Mouse (Mus musculus) liver, embryonic 11.5 days (tissue): Measurements from ENCODE around the gene Lrrc46. TPM values are rescaled to one million over a fixed set of nuclear protein-coding genes. Genes with fewer than 3 reads are reported as not detected.
A peak's percentile ranks its signal among the peaks of the same experiment; 100 is the strongest.

Experiments
- ATAC-seq: fragments of 200-750 bp; cut with Nextera tagmentation; replicated peaks from 2 replicates; pipeline ENCODE4 v1.8.0; 2017; ENCODE audit warnings: moderate number of reproducible peaks, mild to moderate bottlenecking, moderate TSS enrichment, moderate library complexity; ENCODE audit not compliant: low FRiP score
- DNase-seq: peaks from one replicate; pipeline ENCODE4 v3.0.0-alpha.2; 2017; ENCODE audit warnings: low spot score
- H3K27ac ChIP-seq: fragments of 300-500 bp; sonication (generic); 2 replicates; pipeline ENCODE4 v1.5.1; 2014; ENCODE audit warnings: mild to moderate bottlenecking, low read depth, low read length, control low read depth
- H3K27me3 ChIP-seq: fragments of 300-500 bp; sonication (generic); replicated peaks from 2 replicates; pipeline ENCODE4 v1.6.1; 2014; ENCODE audit warnings: low read length, mixed read lengths; ENCODE audit not compliant: control insufficient read depth, insufficient read depth
- H3K36me3 ChIP-seq: fragments of 300-500 bp; sonication (generic); 2 replicates; pipeline ENCODE4 v1.6.1; 2014; ENCODE audit warnings: mild to moderate bottlenecking, low read length, moderate library complexity, mixed read lengths; ENCODE audit not compliant: control insufficient read depth, insufficient read depth
- H3K4me1 ChIP-seq: fragments of 300-500 bp; sonication (generic); replicated peaks from 2 replicates; pipeline ENCODE4 v1.6.1; 2014; ENCODE audit warnings: low read length, mixed read lengths; ENCODE audit not compliant: control insufficient read depth, insufficient read depth
- H3K4me2 ChIP-seq: fragments of 300-500 bp; sonication (generic); 2 replicates; pipeline ENCODE4 v1.6.1; 2014; ENCODE audit warnings: mild to moderate bottlenecking, control low read depth, moderate library complexity
- H3K4me3 ChIP-seq: fragments of 300-500 bp; sonication (generic); 2 replicates; pipeline ENCODE4 v1.5.1; 2014; ENCODE audit warnings: low read depth, low read length, control low read depth
- H3K9ac ChIP-seq: fragments of 300-500 bp; sonication (generic); 2 replicates; pipeline ENCODE4 v1.6.1; 2014; ENCODE audit warnings: low read depth, low read length, control low read depth
- H3K9me3 ChIP-seq: fragments of 300-500 bp; sonication (generic); 2 replicates; pipeline ENCODE4 v1.6.1; 2016; ENCODE audit warnings: low read length, inconsistent platforms, mixed read lengths; ENCODE audit not compliant: control insufficient read depth
- WGBS: fragments of 180-500 bp; shearing (Covaris S2); extraction: QIAGEN DNeasy Blood & Tissue Kit; methylation state at CpG from one replicate; pipeline ENCODE4 v1.1.7; 2014; 5-methylcytosine and 5-hydroxymethylcytosine counted together
- polyA plus RNA-seq: library from polyadenylated mRNA; unstranded; fragments of >200 nt; fragmentation: Nextera tagmentation; extraction: Ambion mirVana; gene quantifications from 2 replicates; pipeline ENCODE4 v1.2.1, GENCODE M21; 2014

Lrrc46 gene
- polyA plus RNA-seq, 1 experiment from 2014 or later: 0.49 TPM

DNA sequence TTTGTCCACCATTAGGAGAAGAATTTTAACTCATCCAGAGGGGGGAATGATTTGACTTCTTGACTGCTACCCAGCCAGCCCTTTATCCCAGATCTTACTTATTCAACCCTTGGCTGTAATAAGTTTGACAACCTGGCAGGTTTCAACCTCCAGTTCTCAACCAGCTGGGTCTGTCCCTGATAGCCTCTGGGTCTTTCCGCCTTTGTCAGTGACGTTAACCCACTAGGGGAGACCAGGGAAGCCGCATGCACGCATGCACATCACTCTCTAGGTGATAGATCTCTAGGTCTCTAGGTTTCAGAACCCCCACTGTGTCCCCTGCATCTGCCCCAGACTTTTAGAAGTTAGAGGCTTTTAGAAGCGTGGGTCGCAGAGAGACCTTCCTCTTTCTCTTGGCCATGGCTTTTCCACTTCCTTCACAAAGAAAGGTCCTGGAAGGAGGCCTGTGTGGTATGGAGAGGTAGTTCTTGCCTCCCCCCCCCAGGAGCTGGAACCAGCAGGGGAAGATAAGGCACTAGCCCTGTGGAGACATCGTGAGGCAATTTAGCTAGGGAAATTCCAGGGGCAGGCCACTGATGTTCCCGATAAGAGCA, 31.9 kb downstream of the Lrrc46 start:
- H3K36me3 ChIP-seq: no peaks in the 10 kb centered on the region
- H3K9ac ChIP-seq: no peak overlapping the region
- ATAC-seq (no peak), DNase-seq (no peak)
- peaks cover 58% of the 10 kb centered on the region for H3K27me3 ChIP-seq
- WGBS: 22% methylated on average over 8 of the region's 8 CpGs
- no peak overlapping the region for H3K27ac ChIP-seq
- no peak overlapping the region for H3K4me3 ChIP-seq
- H3K4me2 ChIP-seq: no peak overlapping the region
- no peaks in the 10 kb centered on the region for H3K9me3 ChIP-seq
- peaks cover 5% of the 10 kb centered on the region for H3K4me1 ChIP-seq

DNA sequence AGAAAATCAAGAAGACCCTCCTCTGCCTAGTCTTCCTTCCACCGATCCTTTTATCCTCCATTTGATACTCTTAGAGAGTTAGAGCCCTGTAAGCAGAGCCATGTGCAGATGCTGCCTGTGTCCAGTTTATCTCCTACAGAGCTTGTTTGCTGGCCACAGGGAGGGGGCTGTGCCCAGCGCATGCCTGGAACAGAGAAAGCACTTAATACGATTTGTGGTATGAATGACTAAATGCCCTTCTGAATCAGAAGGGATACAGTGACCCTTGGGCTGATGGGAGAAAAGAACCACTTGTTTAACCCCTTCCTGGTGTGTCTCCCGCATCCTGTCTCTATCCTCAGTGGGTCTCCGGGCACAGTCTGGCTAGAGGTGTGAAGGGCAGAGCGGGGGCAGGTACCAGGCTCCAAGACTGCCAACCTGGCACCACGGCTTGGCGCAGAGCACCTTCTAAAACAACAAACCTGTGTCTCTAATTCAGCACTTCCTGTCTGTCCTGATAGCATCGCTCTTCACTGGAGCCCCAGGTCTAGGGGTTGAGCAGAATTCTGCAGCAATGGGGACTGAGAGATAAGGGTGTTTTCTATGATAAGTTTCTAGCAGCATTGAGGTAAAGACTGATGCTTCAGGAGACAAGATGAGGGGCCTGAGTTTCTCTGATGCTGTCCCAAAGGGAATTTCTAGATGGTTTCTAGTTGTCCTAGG, 34.0 kb downstream of the Lrrc46 start:
- no peak overlapping the region for H3K4me3 ChIP-seq
- no peak for ATAC-seq
- no peak overlapping the region for H3K4me2 ChIP-seq
- H3K27me3 ChIP-seq: peaks cover 46% of the 10 kb centered on the region
- WGBS: 52% methylated on average over 9 of the region's 9 CpGs
- H3K9me3 ChIP-seq: no peaks in the 10 kb centered on the region
- H3K9ac ChIP-seq: no peak overlapping the region
- H3K4me1 ChIP-seq: peaks cover 5% of the 10 kb centered on the region
- no peak for DNase-seq
- no peaks in the 10 kb centered on the region for H3K36me3 ChIP-seq
- no peak overlapping the region for H3K27ac ChIP-seq

- Histone ChIP-seq H3K4me2 (no peak overlapping the region), H3K36me3 (no peaks in the 10 kb centered on the region), H3K9me3 (no peaks in the 10 kb centered on the region), H3K4me3 (no peak overlapping the region), H3K9ac (no peak overlapping the region), H3K4me1 (peaks cover 2% of the 10 kb centered on the region; the same call in 1 of the 2 replicates), H3K27ac (no peak overlapping the region), H3K27me3 (peaks cover 45% of the 10 kb centered on the region)
- DNase-seq (no peak), ATAC-seq (no peak)
- WGBS: 37% methylated on average over 5 of the region's 5 CpGs
Measured at GRCm38 (mm10) chr11:97003170-97003569, 38.0 kb downstream of the Lrrc46 start.

DNA sequence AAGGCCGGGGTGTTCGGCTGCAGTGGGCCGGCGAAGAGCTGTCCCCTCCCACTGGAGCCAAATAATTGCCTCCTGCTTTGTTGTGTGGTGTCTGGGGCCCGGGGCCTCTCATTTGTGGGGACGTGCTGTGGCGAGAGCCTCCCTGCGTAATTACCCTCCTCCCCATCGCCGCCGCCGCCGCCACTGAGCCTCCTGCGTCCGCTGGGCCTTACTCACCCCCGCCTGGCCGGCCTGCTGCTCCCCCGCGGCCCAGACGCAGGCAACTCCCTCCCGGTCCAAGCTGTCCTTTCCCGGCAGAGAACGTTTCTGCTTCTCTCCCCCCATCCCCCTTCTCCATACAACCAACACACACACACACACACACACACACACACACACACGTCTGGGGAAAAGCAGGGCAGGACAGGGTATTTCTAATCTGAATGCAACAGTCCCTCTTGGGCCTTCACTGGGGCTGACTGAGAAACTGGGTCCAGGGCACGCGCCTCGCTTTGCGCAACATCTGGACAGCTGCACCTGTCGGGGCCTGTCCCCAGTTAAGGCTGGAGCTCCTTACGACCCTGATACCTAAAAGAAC, 43.7 kb downstream of the Lrrc46 start:
- peaks cover 69% of the 10 kb centered on the region for H3K27me3 ChIP-seq
- DNase-seq (peak; percentile 52), ATAC-seq (no peak)
- peak overlapping the region; percentile 33 for H3K4me3 ChIP-seq
- H3K4me2 ChIP-seq: peak overlapping the region; percentile 63
- H3K4me1 ChIP-seq: peaks cover 16% of the 10 kb centered on the region
- peak overlapping the region; percentile 38; the same call in 1 of the 2 replicates for H3K9ac ChIP-seq
- WGBS: 12% methylated on average over 30 of the region's 30 CpGs
- H3K27ac ChIP-seq: no peak overlapping the region
- no peaks in the 10 kb centered on the region for H3K36me3 ChIP-seq
- H3K9me3 ChIP-seq: no peaks in the 10 kb centered on the region

DNA sequence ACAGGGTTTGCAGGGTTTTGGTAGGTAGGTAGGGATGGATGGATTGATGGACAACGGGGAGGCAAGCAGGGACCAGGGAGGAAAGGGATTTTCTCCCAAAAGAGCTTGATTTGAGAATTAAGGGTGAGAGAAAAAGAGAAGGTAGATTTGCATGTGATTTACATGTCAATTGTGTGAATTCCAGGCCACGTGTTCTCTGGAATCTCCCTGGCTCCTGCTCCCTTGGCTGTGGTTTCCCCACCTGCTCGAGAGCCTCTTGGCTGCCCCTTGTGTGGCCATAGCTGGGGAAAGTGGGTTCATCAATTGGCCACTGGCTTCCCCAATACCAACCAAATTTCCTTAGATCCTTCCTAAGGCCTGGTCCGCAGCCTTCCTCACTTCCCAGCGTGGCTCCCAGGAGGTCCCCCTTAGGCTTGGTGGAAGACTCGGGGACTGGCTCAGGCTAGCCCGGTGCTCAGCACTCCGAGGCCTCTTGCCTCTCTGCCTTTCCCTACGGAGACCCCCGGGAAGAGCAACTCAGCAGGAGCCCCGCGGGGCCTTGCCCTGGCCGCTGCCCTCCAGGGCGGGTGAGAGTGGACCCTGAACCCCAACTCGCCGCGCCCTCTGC, 44.3 kb downstream of the Lrrc46 start:
- 29% methylated on average over 17 of the region's 17 CpGs for WGBS
- H3K27me3 ChIP-seq: peaks cover 65% of the 10 kb centered on the region
- H3K9me3 ChIP-seq: no peaks in the 10 kb centered on the region
- peak overlapping the region; percentile 38; the same call in 1 of the 2 replicates for H3K9ac ChIP-seq
- H3K4me3 ChIP-seq: peak overlapping the region; percentile 33
- no peak for DNase-seq
- peak overlapping the region; percentile 63 for H3K4me2 ChIP-seq
- no peaks in the 10 kb centered on the region for H3K36me3 ChIP-seq
- H3K4me1 ChIP-seq: peaks cover 20% of the 10 kb centered on the region
- H3K27ac ChIP-seq: no peak overlapping the region
- no peak for ATAC-seq

- Histone ChIP-seq H3K27me3 (peaks cover 59% of the 10 kb centered on the region), H3K36me3 (no peaks in the 10 kb centered on the region), H3K27ac (no peak overlapping the region), H3K4me3 (no peak overlapping the region), H3K4me2 (no peak overlapping the region), H3K9ac (no peak overlapping the region), H3K4me1 (peaks cover 20% of the 10 kb centered on the region), H3K9me3 (no peaks in the 10 kb centered on the region)
- DNase-seq (no peak), ATAC-seq (no peak)
- 58% methylated on average over 15 of the region's 15 CpGs for WGBS
Measured at GRCm38 (mm10) chr11:96995836-96996772, 45.1 kb downstream of the Lrrc46 start.

- H3K4me3 ChIP-seq: no peak overlapping the region
- no peaks in the 10 kb centered on the region for H3K36me3 ChIP-seq
- H3K9me3 ChIP-seq: no peaks in the 10 kb centered on the region
- DNase-seq: no peak
- no peak for ATAC-seq
- no peak overlapping the region for H3K4me2 ChIP-seq
- no peak overlapping the region for H3K9ac ChIP-seq
- H3K27ac ChIP-seq: no peak overlapping the region
- 43% methylated on average over 5 of the region's 5 CpGs for WGBS
- H3K4me1 ChIP-seq: peaks cover 20% of the 10 kb centered on the region
- peaks cover 51% of the 10 kb centered on the region for H3K27me3 ChIP-seq
Measured at GRCm38 (mm10) chr11:96995031-96995430, 46.2 kb downstream of the Lrrc46 start.

DNA sequence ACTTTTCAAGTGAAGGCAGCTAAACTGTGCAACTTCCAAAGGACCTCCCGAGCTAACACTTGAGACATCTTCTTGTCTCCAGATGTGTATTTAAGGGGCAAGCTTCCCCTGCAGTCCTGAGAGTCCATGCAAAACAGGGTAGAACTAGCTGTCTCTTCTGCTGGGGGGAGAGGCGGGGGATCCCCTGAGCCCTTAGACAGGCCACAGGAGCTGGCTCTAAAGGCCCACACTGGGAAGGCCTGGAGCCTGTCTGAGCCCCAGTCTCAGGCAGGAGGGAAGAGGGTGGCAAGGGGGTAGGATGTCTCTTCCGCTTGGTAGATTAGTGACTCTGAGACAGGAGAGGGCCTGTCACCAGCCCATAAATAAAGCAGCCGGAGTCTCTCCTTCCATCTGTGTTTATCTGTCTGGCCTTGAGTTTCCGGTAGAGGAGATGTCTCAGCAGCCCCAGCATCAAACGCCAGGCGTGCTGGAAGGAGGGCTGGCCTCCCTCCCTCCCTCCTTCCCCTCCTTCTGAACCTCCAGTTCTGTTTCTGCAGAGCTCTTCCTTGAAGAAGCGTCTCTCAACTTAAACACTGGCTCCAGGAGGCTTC, 48.4 kb downstream of the Lrrc46 start:
- no peaks in the 10 kb centered on the region for H3K9me3 ChIP-seq
- H3K4me2 ChIP-seq: 0 out of 2 replicates have a peak overlapping the region, but pooled peaks have one; percentile 25
- peak overlapping the region; percentile 27 for H3K9ac ChIP-seq
- H3K27me3 ChIP-seq: peaks cover 38% of the 10 kb centered on the region
- no peak for ATAC-seq
- 21% methylated on average over 8 of the region's 8 CpGs for WGBS
- peak; percentile 53 for DNase-seq
- H3K27ac ChIP-seq: peak overlapping the region; percentile 56
- H3K4me3 ChIP-seq: no peak overlapping the region
- peaks cover 27% of the 10 kb centered on the region for H3K4me1 ChIP-seq
- H3K36me3 ChIP-seq: no peaks in the 10 kb centered on the region
